Mouse (Mus musculus): Measurements from ENCODE around the gene Wif1.

Wif1 gene

DNA sequence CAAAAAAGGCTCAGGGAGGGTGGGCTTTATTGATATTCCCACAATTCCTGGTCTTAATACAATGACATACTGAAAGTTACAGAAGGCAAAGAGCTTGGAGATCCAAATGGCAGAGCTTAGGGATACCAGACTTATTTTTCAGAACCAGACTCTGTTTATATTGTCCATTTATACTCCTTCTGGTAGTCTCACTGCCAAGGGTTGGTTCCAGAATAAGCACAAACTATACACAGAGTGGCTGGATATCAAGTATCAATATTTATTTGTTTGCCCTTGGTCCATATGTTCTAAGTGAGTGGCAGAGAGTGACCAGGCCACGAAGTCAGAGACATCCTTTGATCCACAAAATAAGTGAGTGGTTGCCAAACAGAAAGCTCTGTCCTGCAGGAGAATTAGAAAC, 34.2 kb downstream of the Wif1 start:
- no peak for DNase-seq (ENCODE audit: extremely low read depth, insufficient read length, low spot score)

DNA sequence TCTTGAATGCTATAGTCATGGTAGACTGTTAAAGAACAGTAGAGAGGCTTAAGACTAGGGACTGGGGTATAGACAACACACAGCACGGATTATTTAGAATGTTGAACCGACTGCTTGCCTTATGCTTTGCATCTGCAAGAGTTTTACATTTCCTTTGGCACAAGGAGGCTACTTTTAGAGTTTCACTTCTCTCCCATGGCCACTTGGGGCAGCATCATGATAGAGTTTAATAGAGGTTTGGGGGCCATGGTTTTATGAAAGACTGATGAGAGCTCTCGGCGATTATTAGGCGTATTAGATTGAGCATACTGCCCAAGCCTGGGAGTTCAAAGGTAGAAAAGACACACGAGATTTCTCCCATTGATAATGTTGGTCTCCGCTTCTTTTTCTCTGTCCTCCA, 37.0 kb downstream of the Wif1 start:
- no peak for DNase-seq (ENCODE audit: extremely low read depth, insufficient read length, low spot score)

DNA sequence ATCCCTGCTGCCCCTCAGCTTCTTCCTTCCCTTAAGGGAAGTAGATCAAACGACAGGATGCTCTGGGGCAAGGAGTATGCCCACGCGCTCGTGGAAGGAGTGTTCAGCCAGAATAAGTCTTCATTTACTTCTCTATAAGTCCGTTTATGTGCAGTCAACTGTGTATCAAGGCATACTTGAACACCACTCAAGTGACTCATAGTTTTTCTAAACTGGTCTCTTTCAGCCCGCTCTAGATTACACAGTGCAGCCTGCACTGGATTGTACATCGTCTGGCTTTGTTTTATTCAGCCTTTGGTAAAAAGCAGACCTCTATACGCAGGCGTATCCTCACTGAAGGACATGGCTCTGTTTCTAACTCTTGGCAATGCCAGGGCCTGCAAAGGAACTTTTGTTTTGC, 46.7 kb downstream of the Wif1 start:
- DNase-seq (ENCODE audit: extremely low read depth, insufficient read length, low spot score), result no peak

DNA sequence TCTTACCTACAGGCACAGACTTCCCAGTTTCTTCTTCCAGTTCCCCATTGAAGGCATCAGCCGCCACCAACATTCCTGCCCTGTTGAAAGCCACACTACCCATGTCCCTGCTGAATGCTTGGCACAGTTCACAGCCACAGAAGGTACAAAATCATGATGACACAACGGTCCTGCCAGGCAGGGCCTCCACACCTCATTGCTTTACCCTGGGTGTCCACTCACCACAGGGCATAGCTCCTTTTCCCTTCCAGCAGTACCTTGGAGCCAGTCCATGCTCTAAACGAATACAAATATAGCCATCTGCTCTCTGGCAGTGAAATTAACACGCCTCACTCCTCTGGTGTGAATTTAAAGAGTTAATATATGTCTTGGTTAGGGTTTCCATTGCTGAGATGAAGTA, 49.1 kb downstream of the Wif1 start:
- no peak for DNase-seq (ENCODE audit: extremely low read depth, insufficient read length, low spot score)

DNA sequence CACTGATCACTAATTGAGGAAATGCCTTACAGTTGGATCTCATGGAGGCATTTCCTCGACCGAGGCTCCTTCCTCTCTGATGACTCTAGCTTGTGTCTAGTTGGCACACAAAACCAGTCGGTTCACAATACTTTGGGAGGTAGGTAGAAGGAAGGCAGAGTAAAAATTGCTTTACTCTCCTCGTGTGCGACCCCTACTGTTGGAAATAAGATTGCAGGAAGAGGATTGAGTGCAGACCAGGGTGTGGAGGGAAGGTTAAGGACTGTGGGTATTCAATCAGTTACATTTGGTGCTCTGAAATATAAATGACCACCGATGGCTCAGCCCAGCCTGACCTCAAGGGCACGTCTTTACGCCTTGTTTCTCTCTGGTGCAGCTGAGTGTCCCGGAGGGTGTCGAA, 49.8 kb downstream of the Wif1 start:
- DNase-seq (ENCODE audit: extremely low read depth, insufficient read length, low spot score), result no peak

DNA sequence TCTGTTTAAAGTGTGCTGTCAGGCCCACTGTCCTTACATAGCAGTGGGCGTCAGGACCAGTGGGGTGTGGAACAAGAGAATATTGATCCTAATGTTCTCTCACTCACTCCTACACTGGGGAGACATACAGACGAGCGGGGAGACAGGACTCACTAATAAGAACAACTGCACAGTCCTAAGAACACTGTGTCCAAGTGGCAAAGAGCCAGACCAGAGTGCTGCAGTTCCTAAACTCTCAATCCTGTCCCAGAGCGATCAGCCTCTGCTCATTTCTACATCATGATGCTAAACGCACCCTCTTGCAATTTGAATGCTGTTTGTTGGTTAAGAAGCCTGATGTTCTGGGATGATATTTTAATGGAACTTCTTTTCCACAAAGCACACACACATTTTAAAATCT, 54.9 kb downstream of the Wif1 start:
- DNase-seq (ENCODE audit: extremely low read depth, insufficient read length, low spot score), result no peak

DNA sequence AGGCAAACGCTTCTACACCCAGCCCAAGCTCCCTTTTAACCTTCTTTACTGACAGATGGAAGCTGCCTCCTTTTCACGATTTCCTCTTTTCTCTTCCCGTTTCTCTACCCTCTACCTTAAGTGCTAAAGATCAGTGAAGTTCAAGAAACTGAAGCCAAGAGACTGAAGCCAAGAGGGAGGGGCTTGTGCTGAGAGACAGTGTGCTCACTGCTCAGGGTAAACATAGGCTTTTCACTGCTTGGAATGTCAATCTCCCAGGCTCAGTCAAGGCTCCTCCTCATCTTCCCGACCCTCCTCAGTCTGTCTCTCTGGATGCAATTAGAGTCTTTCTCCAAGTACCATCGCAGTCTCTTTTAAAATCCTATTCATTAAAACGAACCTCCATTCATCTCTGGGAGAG, 55.6 kb downstream of the Wif1 start:
- DNase-seq (ENCODE audit: extremely low read depth, insufficient read length, low spot score), result no peak

DNA sequence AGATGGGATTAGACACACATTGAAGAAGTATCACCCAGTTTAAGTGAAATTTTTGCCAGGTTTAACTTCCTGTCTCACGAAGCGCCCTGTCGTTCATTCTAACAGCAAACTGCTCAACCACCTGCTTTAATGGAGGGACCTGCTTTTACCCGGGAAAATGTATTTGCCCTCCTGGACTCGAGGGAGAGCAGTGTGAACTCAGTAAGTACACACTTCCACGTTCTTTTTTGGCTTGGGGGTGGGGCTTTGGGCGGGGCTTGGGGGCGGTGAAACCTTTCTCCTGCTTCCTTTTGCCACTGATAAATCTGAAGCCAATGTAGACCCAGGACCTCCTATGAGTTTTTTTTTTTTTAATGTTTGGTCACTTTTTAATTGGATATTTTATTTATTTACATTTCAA, 56.2 kb downstream of the Wif1 start:
- no peak for DNase-seq (ENCODE audit: extremely low read depth, insufficient read length, low spot score)

DNA sequence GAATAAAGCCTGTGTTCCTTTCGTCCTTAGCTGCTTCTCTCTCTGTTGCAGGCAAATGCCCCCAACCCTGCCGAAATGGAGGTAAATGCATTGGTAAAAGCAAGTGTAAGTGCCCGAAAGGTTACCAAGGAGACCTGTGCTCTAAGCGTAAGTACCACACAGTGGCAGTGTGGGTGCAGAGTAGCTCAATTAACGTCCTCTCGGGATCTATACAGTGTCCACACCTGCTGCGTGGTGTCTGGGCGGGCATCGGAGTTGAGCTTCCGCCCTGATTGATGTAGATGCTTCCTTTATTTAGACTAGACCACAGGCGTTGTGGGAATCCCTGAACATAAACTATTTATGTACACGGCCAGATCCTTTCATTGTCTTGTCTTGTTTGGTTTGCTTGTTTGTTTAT, 62.2 kb downstream of the Wif1 start:
- no peak for DNase-seq (ENCODE audit: extremely low read depth, insufficient read length, low spot score)

DNA sequence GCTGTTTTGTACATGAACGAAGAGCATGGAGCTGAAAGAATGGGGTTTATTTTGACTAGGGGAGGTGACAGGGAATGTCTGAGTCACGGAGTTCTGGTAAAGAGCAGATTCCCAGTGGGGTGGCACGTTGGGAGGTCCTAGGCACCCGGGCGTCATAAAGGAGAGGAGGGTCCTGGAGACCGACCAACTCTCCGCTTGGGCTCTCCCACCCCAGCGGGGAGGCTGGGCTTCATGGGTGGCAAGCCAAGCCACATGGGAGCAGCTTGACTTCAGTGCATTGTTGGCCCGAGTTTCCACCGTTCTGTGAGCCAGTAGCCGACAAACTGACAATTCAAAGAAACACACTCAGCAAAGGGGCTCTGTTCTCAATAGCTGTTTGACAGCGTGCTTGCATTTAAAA, 64.5 kb downstream of the Wif1 start:
- DNase-seq (ENCODE audit: extremely low read depth, insufficient read length, low spot score), result no peak

DNA sequence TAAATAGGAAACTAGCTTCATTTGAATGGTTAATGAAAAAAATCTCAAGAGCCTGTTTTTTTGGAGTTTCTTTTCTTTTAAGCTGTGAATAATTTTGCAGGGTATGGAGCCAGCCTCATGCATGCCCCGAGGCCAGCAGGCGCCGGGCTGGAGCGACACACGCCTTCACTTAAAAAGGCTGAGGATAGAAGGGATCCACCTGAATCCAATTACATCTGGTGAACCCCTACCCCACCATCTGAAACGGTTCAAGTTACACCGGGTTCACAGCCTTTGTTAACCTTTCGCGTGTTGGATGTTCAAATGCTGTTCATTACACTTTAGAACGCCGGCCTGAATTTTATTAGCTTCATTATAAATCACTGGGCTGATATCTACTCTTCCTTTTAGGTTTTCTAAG, 65.9 kb downstream of the Wif1 start:
- no peak for DNase-seq (ENCODE audit: extremely low read depth, insufficient read length, low spot score)

DNA sequence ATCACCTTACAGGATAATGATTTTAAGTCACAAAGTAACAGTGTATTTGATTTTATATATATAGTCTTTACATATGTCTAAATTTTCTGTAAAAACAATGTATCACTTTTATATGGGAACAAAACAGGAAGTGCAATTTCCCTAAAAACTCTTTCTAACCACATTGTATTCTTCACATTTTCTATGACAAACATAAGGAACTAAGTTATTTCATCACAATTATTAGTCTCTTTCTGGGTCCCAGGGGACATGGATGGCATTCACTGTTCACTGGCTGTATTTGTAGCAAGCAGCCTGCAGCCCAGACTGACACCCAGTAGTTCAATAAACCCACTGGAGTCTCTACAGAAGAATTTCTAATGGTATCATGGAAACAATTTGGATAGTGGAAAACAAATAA, 82.4 kb downstream of the Wif1 start:
- DNase-seq (ENCODE audit: extremely low read depth, insufficient read length, low spot score), result no peak

DNA sequence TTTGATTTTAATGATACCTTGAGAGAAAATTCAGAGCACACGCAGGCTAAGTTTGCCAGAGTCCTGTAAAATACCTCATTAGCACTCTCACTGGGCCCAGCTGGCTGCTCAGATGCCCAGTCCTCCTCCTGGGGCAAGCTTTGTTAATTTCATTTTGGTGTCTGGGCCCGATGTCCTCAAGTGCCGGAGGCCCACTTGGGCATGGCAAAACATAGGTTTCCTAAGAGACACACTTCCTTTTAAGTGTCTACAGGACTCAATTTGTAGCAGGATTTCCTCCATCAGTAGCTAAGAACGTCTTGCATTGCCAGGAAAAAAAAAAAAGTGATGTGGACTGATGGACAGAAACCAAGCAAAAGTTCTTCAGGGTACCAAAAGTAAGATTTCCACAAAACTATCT, 82.9 kb downstream of the Wif1 start:
- no peak for DNase-seq (ENCODE audit: extremely low read depth, insufficient read length, low spot score)

DNA sequence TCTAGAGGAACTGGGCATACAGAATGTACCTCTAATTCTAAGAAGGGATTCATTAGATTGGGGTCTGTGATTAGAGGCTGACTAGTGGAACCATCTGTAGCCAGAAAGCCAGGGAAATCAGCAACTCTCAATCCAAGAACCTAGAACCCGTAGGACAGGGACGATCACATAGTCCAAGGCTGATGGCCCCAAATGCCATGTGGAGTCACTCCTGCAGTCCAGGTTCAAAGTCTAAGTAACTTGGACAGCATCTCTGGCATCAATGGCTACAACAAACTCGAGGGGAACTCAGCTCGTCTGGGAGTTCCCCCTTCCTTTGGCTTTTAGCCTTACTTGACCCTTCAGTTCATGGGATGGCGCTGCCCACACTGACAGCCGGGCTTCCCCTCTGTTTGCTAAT, 87.0 kb downstream of the Wif1 start:
- no peak for DNase-seq (ENCODE audit: extremely low read depth, insufficient read length, low spot score)

DNA sequence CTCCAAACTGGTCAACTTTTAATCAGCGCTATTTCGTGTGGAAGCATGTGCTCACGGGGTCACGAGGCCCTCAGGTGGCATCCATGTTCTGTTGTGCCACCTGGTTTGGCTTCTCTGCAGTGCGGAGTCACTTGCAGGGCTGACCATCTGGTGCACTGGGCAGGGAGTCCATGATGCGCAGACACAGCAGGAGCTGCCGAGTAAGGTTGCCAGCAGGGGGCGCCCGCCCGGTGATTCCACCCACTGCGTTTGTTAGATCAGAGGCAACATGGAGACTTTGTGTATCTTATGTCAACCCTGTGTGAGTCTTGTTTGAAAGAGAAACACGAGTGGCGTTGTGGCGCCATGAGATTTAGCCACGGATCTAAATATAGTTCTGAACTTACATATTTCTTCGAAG, 90.7 kb downstream of the Wif1 start:
- DNase-seq (ENCODE audit: extremely low read depth, insufficient read length, low spot score), result peak; percentile 28

DNA sequence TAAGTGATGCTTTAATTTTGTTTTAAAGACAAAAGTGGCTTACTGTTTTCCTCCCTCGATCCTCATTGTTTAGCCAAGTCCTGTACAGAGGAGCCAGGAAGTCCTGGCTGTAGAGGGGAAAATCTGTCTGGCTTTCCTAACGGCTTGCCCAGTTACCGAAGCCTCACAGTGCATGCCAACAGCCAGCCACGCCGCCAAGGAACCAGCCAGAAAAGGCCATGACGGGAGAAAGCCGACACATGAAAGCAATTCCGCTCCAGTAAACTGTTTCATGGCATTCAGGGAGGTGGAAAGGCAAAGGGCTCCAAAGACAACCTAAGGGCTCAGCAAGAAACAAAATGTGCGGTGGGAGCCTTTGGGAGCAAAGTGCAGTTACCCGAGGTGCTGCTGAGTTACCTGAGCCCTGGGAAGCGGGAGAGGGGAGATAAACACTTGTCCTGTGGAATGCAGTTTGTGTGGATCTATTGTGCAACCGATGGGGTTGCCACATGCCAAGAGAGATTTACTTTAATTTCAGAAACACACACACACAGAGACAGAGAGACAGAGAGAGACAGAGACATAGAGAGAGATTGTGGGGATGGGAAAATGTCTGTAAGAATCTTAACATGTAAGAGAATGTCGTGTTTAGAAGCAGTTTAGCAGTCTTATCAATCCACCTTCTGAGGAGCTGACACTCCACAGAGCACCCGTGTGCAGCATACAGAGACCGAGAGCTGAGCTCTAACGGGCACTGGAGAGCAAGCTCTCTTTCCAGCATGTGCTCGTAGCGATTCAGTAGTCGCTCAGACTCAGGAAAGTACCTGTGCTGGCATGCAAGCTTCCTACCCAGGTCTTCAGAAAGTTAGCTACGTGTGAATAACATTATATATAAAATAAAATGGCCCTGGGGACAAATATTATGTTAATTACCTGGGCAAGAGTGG, 95.5 kb downstream of the Wif1 start:
- no peak for DNase-seq (ENCODE audit: extremely low read depth, insufficient read length, low spot score)

All from 3134 (cell line).